Mouse (Mus musculus): ENCODE measurements around the gene Scrn1. TPM values are rescaled to one million over a fixed set of nuclear protein-coding genes. Genes with fewer than 3 reads are reported as not detected.

Gene Scrn1
- polyA plus RNA-seq, 1 experiment, result 25.5 TPM

DNA sequence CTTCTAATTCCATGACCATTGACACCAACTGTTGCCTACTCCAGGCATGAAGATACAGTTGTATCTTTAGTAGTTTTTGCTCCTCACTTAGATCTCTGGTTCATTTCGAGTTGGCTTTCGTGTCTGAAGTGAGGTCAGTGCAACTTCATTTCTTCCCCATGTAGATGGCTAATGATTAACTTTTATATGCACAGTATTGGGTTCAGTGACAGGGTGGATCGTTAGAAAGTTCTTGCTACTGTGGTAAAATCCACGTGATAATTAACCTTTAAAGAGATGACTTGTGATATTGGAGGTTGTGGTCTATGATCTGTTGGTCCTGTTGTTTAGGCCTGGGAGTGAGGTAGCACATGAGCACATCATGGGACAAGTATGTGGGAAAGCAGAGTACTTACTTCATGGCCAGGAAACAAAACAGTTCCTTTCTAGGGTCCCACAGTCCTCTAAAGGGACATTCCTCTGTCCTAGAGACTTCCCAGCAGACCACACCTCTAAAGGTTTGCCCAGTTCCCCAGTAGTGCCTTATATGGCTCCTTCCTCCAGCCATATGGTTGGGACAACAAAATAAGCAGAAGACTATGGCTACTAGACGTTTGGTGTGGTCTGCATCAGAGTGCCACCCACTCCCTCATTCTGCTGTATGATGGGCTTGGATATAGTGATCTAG, 34.5 kb upstream of the Scrn1 start:
- no peaks in the 10 kb centered on the region for H3K79me2 ChIP-seq (ENCODE audit: control insufficient read depth, insufficient read depth)
- H3K4me3 ChIP-seq, result no peak overlapping the region
- H3K27me3 ChIP-seq (ENCODE audit: control insufficient read depth, insufficient read depth, insufficient read length), result no peaks in the 10 kb centered on the region
- TF ChIP-seq MYOG (IDR thresholded peaks at IDR 0.05; ENCODE audit: control insufficient read depth in 1 of 3, insufficient read depth in 1 of 3, insufficient read length in 2 of 3, low read depth in 2 of 3) (no peak), TCF3 (IDR thresholded peaks at IDR 0.05; ENCODE audit: insufficient read length, low read depth) (no peak), TCF12 (IDR thresholded peaks at IDR 0.05; ENCODE audit: insufficient read depth, poor library complexity, severe bottlenecking) (no peak), MAX (IDR thresholded peaks at IDR 0.05; ENCODE audit: low read depth) (no peak)
- H3ac ChIP-seq (ENCODE audit: control insufficient read depth, insufficient read length), result no peak overlapping the region
- no peaks in the 10 kb centered on the region for H3K36me3 ChIP-seq (ENCODE audit: control insufficient read depth, insufficient read depth)
- no peak overlapping the region for H3K4me2 ChIP-seq (ENCODE audit: low read depth)

DNA sequence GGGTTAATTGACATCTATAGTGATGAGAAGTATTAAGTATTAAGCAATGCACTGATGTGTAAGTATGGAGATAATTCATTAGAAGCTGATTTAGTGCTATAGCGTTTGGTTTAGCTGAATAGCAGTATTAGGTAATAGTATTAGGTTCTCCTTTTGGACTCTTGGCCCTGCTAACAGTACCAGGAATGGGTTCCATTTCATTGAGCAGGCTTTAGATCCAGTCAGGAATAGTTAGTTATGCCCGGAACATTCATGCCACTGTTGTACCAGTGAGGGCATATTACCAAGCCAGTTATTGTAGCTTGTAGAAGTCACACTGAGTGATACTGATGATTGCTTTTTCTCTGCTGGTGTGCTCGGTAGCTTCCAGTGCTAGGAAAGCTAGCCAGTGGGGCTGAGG, 31.4 kb upstream of the Scrn1 start:
- no peak overlapping the region for H3ac ChIP-seq (ENCODE audit: control insufficient read depth, insufficient read length)
- no peak overlapping the region for H3K4me3 ChIP-seq
- no peak overlapping the region for H3K4me2 ChIP-seq (ENCODE audit: low read depth)
- no peaks in the 10 kb centered on the region for H3K36me3 ChIP-seq (ENCODE audit: control insufficient read depth, insufficient read depth)
- no peaks in the 10 kb centered on the region for H3K79me2 ChIP-seq (ENCODE audit: control insufficient read depth, insufficient read depth)
- no peak for TF ChIP-seq SRF (IDR thresholded peaks at IDR 0.05; ENCODE audit: control insufficient read depth, insufficient read length, low read depth)
- no peak for TF ChIP-seq USF1 (IDR thresholded peaks at IDR 0.05; ENCODE audit: low read depth)
- no peak for TF ChIP-seq CEBPB (IDR thresholded peaks at IDR 0.05; ENCODE audit: insufficient read depth, poor library complexity, severe bottlenecking)
- TF ChIP-seq TCF12 (IDR thresholded peaks at IDR 0.05; ENCODE audit: insufficient read depth, poor library complexity, severe bottlenecking), result no peak
- no peak for TF ChIP-seq REST (IDR thresholded peaks at IDR 0.05; ENCODE audit: insufficient read depth, insufficient read length)
- no peak for TF ChIP-seq POLR2A (IDR thresholded peaks at IDR 0.05; ENCODE audit: insufficient read length, low read depth)
- no peak for TF ChIP-seq MYOD1 (IDR thresholded peaks at IDR 0.05; ENCODE audit: control insufficient read depth in 1 of 3, insufficient read length in 2 of 3, low read depth in 2 of 3)
- TF ChIP-seq E2F4 (IDR thresholded peaks at IDR 0.05; ENCODE audit: insufficient read depth), result no peak
- TF ChIP-seq TCF3 (IDR thresholded peaks at IDR 0.05; ENCODE audit: insufficient read length, low read depth), result no peak
- TF ChIP-seq MYOG (IDR thresholded peaks at IDR 0.05; ENCODE audit: control insufficient read depth in 1 of 3, insufficient read depth in 1 of 3, insufficient read length in 2 of 3, low read depth in 2 of 3), result no peak
- no peak for TF ChIP-seq POLR2AphosphoS2 (IDR thresholded peaks at IDR 0.05; ENCODE audit: insufficient read length, low read depth)
- TF ChIP-seq MAX (IDR thresholded peaks at IDR 0.05; ENCODE audit: low read depth), result no peak
- no peaks in the 10 kb centered on the region for H3K27me3 ChIP-seq (ENCODE audit: control insufficient read depth, insufficient read depth, insufficient read length)

GRCm38 (mm10) chr6:54597208-54597607, 30.9 kb upstream of the Scrn1 start, which contains the start of gene Fkbp14:
TSS of gene Fkbp14 (minus strand) at chr6:54597308.
- no peak within 1 kb of the TSS for H3ac ChIP-seq (ENCODE audit: control insufficient read depth, insufficient read length)
- no peaks in the 10 kb centered on the region for H3K27me3 ChIP-seq (ENCODE audit: control insufficient read depth, insufficient read depth, insufficient read length)
- H3K4me3 ChIP-seq, result no peak within 1 kb of the TSS
- H3K4me2 ChIP-seq (ENCODE audit: low read depth), result peak within 1 kb of the TSS; percentile 81
- no peaks in the 10 kb centered on the region for H3K36me3 ChIP-seq (ENCODE audit: control insufficient read depth, insufficient read depth)
- TF ChIP-seq E2F4 (IDR thresholded peaks at IDR 0.05; ENCODE audit: insufficient read depth) (no peak), MYOG (IDR thresholded peaks at IDR 0.05; ENCODE audit: control insufficient read depth in 1 of 3, insufficient read depth in 1 of 3, insufficient read length in 2 of 3, low read depth in 2 of 3) (no peak), USF1 (IDR thresholded peaks at IDR 0.05; ENCODE audit: low read depth) (no peak), TCF12 (IDR thresholded peaks at IDR 0.05; ENCODE audit: insufficient read depth, poor library complexity, severe bottlenecking) (no peak), SRF (IDR thresholded peaks at IDR 0.05; ENCODE audit: control insufficient read depth, insufficient read length, low read depth) (no peak), TCF3 (IDR thresholded peaks at IDR 0.05; ENCODE audit: insufficient read length, low read depth) (no peak), REST (IDR thresholded peaks at IDR 0.05; ENCODE audit: insufficient read depth, insufficient read length) (no peak), CEBPB (IDR thresholded peaks at IDR 0.05; ENCODE audit: insufficient read depth, poor library complexity, severe bottlenecking) (no peak), POLR2A (IDR thresholded peaks at IDR 0.05; ENCODE audit: insufficient read length, low read depth) (no peak), MYOD1 (IDR thresholded peaks at IDR 0.05; ENCODE audit: control insufficient read depth in 1 of 3, insufficient read length in 2 of 3, low read depth in 2 of 3) (no peak)
- no peaks in the 10 kb centered on the region for H3K79me2 ChIP-seq (ENCODE audit: control insufficient read depth, insufficient read depth)

DNA sequence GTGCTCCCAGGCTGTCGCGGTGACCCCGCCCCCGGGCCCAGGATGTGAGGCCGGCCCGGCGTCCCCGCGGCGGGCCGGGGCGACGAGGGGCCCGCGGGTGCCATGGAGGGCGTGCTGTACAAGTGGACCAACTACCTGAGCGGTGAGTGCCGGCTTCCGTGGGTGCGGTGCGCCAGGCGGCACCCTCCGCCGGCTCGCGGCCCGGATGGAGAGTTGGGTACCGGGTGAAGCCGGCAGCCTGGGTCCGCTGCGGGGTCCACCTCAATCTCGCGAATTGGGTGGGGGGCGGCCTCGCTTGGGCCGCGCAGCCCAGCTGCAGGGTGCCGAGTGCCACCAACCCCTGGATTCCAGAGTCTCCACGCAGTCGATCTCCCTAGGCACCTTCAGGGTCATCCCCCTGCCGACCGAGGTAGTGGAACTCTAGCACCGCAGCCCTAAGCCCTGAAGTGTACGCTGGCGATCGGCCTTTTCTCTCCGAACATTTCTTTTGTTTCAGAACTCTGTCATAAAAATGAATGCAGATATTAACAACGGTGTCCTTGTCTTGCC, 29.1 kb upstream of the Scrn1 start:
- no peaks in the 10 kb centered on the region for H3K36me3 ChIP-seq (ENCODE audit: control insufficient read depth, insufficient read depth)

More for the DNA sequence above, 29.1 kb upstream of the Scrn1 start:
- Histone ChIP-seq H3K4me3 (peak overlapping the region; percentile 33), H3K4me2 (ENCODE audit: low read depth) (peak overlapping the region; percentile 81), H3K79me2 (ENCODE audit: control insufficient read depth, insufficient read depth) (no peaks in the 10 kb centered on the region), H3ac (ENCODE audit: control insufficient read depth, insufficient read length) (peak overlapping the region; percentile 49), H3K27me3 (ENCODE audit: control insufficient read depth, insufficient read depth, insufficient read length) (no peaks in the 10 kb centered on the region)
- TF ChIP-seq USF1 (IDR thresholded peaks at IDR 0.05; ENCODE audit: low read depth) (no peak), POLR2A (IDR thresholded peaks at IDR 0.05; ENCODE audit: insufficient read length, low read depth) (peak; percentile 35), CEBPB (IDR thresholded peaks at IDR 0.05; ENCODE audit: insufficient read depth, poor library complexity, severe bottlenecking) (no peak), MYOD1 (IDR thresholded peaks at IDR 0.05; ENCODE audit: control insufficient read depth in 1 of 3, insufficient read length in 2 of 3, low read depth in 2 of 3) (no peak), MYOG (IDR thresholded peaks at IDR 0.05; ENCODE audit: control insufficient read depth in 1 of 3, insufficient read depth in 1 of 3, insufficient read length in 2 of 3, low read depth in 2 of 3) (no peak)
